26 mouse cellular contexts compared by ENCODE assay signal in the genomic region with DNA sequence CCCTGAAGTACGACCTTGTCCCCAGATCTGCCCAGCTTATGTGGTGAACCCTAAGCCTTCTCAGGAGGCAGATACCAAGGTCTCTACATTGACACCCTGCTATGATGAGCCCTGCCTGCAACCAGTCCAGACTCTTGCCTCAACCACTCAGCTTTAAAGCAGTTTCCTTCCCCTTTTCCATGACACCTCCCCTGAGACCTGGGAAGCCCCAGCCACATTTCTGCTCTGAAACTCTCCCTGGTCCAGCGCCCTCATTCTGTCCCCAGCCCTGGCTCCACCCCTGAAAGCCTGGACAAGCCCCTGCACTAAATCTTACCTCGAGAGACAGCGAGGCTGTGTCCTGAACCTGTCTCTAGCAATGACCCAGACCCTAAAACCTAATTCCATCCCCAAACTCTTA. TPM values are rescaled to one million over a fixed set of nuclear protein-coding genes. Genes with fewer than 3 reads are reported as not detected.
DNase-seq lines count a peak whose midpoint lies in the region; ATAC-seq and TF ChIP-seq lines count a peak whose summit lies in the region.
"Had no signal": no experiment of that assay in that cellular context is flagged by ENCODE, and none has a peak within 500 bp of the region (broad histone marks: within the 10 kb centered on the region; RNA-seq: fewer than 3 reads in every experiment).

No protein-coding gene starts in this region.

- H3K27ac ChIP-seq in CH12.LX (ENCODE audit: insufficient read depth, low read depth), result no peak overlapping the region
- H3K27ac ChIP-seq: embryonic facial prominence, embryonic 10.5 days; forebrain, embryonic 13.5 days; heart, embryonic 13.5 days; hindbrain, embryonic 13.5 days; intestine, embryonic 15.5 days had no signal

- no peak for TF ChIP-seq RAD21 in CH12.LX (IDR thresholded peaks at IDR 0.05; ENCODE audit: low read depth, low read length)

- H3K36me3 ChIP-seq in CH12.LX (replicated peaks in 1 of 2; ENCODE audit: control insufficient read depth in 1 of 2, insufficient read depth in 1 of 2, low read length in 1 of 2), result no peaks in the 10 kb centered on the region
- H3K36me3 ChIP-seq: embryonic facial prominence, embryonic 10.5 days; heart, embryonic 13.5 days; hindbrain, embryonic 13.5 days; intestine, embryonic 15.5 days had no signal

- H3K79me2 ChIP-seq in CH12.LX (replicated peaks; ENCODE audit: control insufficient read depth, extremely low read depth, insufficient read depth, poor library complexity, severe bottlenecking), result no peaks in the 10 kb centered on the region

- TF ChIP-seq POLR2A in CH12.LX (IDR thresholded peaks at IDR 0.05; ENCODE audit: low read depth, low read length), result no peak

- TF ChIP-seq EP300 in CH12.LX (IDR thresholded peaks at IDR 0.05; ENCODE audit: low read length), result no peak

- peak; percentile 32; the same call in 1 of the 2 replicates for ATAC-seq in megakaryocyte progenitor cell, adult 5-6 weeks (replicated peaks; ENCODE audit: poor library complexity)
- no peak for ATAC-seq in monocyte, adult 5-6 weeks (replicated peaks; ENCODE audit: insufficient number of reproducible peaks, low FRiP score, low TSS enrichment, poor library complexity, severe bottlenecking)
- ATAC-seq: forebrain, embryonic 13.5 days; Patski had no signal

- no peak overlapping the region for H3K9ac ChIP-seq in CH12.LX (ENCODE audit: insufficient read depth, low read depth)
- H3K9ac ChIP-seq: forebrain, embryonic 13.5 days; forebrain, postnatal 0 days; heart, embryonic 13.5 days; intestine, embryonic 15.5 days had no signal

- TF ChIP-seq CTCF in CH12.LX (conservative IDR thresholded peaks at IDR 0.05 in 1 of 2, IDR thresholded peaks at IDR 0.05 in 1 of 2; ENCODE audit: low read depth in 2 of 2, low read length in 2 of 2), result no peak

- no peak overlapping the region for H3K4me3 ChIP-seq in CH12.LX (replicated peaks in 1 of 3; ENCODE audit: low read depth in 2 of 3, low read length in 2 of 3, poor library complexity in 1 of 3)
- H3K4me3 ChIP-seq: forebrain, embryonic 13.5 days; heart, embryonic 13.5 days; intestine, embryonic 15.5 days had no signal

- peak overlapping the region; percentile 48; the same call in 1 of the 2 replicates for H3K4me2 ChIP-seq in CH12.LX (ENCODE audit: insufficient read depth, low read depth, poor library complexity, severe bottlenecking)

- dilution Hi-C loops in CH12.LX (cut with MboI; ENCODE audit: extremely low pct_ligation_motif_present, extremely low pct_unique_long_range_greater_than_20kb, low sequenced_read_pairs), result no loop called here

- H3K4me1 ChIP-seq in CH12.LX (ENCODE audit: control insufficient read depth in 1 of 2, insufficient read depth in 2 of 2), result peaks cover 9 to 34% of the 10 kb centered on the region in 2 experiments
- H3K4me1 ChIP-seq: forebrain, embryonic 13.5 days; heart, embryonic 13.5 days; intestine, embryonic 15.5 days had no signal

- in situ Hi-C loops in CH12.LX (cut with MboI; ENCODE audit: low pct_ligation_motif_present, low pct_unique_long_range_greater_than_20kb, low sequenced_read_pairs), result loop anchor here (5.0 kb wide), 1 partner anchor 39 kb away; no protein-coding TSS in a partner anchor

- peaks cover 11% of the 10 kb centered on the region for H3K9me3 ChIP-seq in CH12.LX (replicated peaks; ENCODE audit: low read length)
- H3K9me3 ChIP-seq: forebrain, embryonic 13.5 days; heart, embryonic 13.5 days; hindbrain, embryonic 13.5 days; intestine, embryonic 15.5 days had no signal

- DNase-seq in heart, adult 11 months, result peak; percentile 91
- no peak for DNase-seq in heart, postnatal 4 days
- DNase-seq in A20 (ENCODE audit: low read depth, low spot score), result peak; percentile 85
- peak; percentile 27 for DNase-seq in CH12.LX (ENCODE audit: extremely low read depth)
- DNase-seq in liver, result no peak
- DNase-seq: cerebellum, adult 9-11 months; kidney, adult 2 months had no signal

- H3K27me3 ChIP-seq in CH12.LX (replicated peaks), result peaks cover 81% of the 10 kb centered on the region
- H3K27me3 ChIP-seq: forebrain, embryonic 13.5 days; Patski had no signal

TF ChIP-seq in CH12.LX, 34 proteins besides CTCF, POLR2A, EP300 and RAD21:
- TF ChIP-seq USF2 (conservative IDR thresholded peaks at IDR 0.05; ENCODE audit: low read depth, low read length), result no peak
- TF ChIP-seq CHD1 (IDR thresholded peaks at IDR 0.05; ENCODE audit: low read depth, low read length), result no peak
- TF ChIP-seq ETS1 (conservative IDR thresholded peaks at IDR 0.05; ENCODE audit: low read depth, low read length), result no peak
- no peak for TF ChIP-seq ZC3H11A (IDR thresholded peaks at IDR 0.05; ENCODE audit: low read depth, low read length)
- no peak for TF ChIP-seq MYC (IDR thresholded peaks at IDR 0.05; ENCODE audit: low read depth, low read length)
- TF ChIP-seq HCFC1 (IDR thresholded peaks at IDR 0.05; ENCODE audit: low read depth, low read length), result no peak
- TF ChIP-seq ELF1 (IDR thresholded peaks at IDR 0.05; ENCODE audit: low read depth, low read length), result no peak
- TF ChIP-seq MAFK (IDR thresholded peaks at IDR 0.05; ENCODE audit: insufficient replicate concordance, low read length), result no peak
- no peak for TF ChIP-seq MAZ (IDR thresholded peaks at IDR 0.05; ENCODE audit: low read depth, low read length)
- no peak for TF ChIP-seq CHD2 (IDR thresholded peaks at IDR 0.05; ENCODE audit: low read length)

RNA-seq across cellular contexts. Expression of gene Klk4, which starts 1.9 kb away (rescaled TPM):
- total RNA-seq in heart, postnatal 4 days (2021), result not detected
- total RNA-seq in CH12.LX (2012; rRNA removed) (not detected in 2 replicates), CH12.LX (2014; rRNA removed) (not detected in 2 replicates)
- 0.26 TPM in 1 of 2 replicates, not detected in the other for polyA plus RNA-seq in CH12.LX (2012; ENCODE audit: insufficient read length, low read depth)
- not detected in 2 replicates for total RNA-seq in megakaryocyte progenitor cell, adult 5-6 weeks (2015)
- total RNA-seq in megakaryocyte progenitor cell, adult 5-6 weeks (2017), result not detected in 2 replicates
- not detected in 3 replicates for total RNA-seq in monocyte, adult 5-6 weeks (2017)
- total RNA-seq: adrenal gland, adult 2 months; adrenal gland, postnatal 25 days; gastrocnemius, adult 8-10 months; heart, adult 8-10 months; heart, postnatal 36 days; MEL had no signal
- polyA plus RNA-seq: activated CD4-positive, CD25-positive, alpha-beta regulatory T cell, adult 4 months; adrenal gland, adult 2 months; CD4-positive, CD25-positive, alpha-beta regulatory T cell, adult 4 months; embryonic facial prominence, embryonic 10.5 days; forebrain, embryonic 13.5 days; heart, embryonic 13.5 days; heart, postnatal 0 days; intestine, embryonic 15.5 days; kidney, adult 2 months; Patski had no signal

RNA-seq across cellular contexts. Expression of gene Klk5, which starts 41.0 kb away (rescaled TPM):
- not detected for total RNA-seq in heart, postnatal 4 days (2021)
- total RNA-seq in CH12.LX (2012; rRNA removed), result not detected in 2 replicates
- total RNA-seq in CH12.LX (2014; rRNA removed), result not detected in 2 replicates
- not detected in 2 replicates for polyA plus RNA-seq in CH12.LX (2012; ENCODE audit: insufficient read length, low read depth)
- total RNA-seq in megakaryocyte progenitor cell, adult 5-6 weeks (2015), result not detected in 2 replicates
- total RNA-seq in megakaryocyte progenitor cell, adult 5-6 weeks (2017), result not detected in 2 replicates
- total RNA-seq in monocyte, adult 5-6 weeks (2017), result not detected in 3 replicates
- total RNA-seq: adrenal gland, adult 2 months; adrenal gland, postnatal 25 days; forebrain, postnatal 0 days; gastrocnemius, adult 8-10 months; heart, adult 8-10 months; heart, postnatal 36 days; MEL had no signal
- polyA plus RNA-seq: activated CD4-positive, CD25-positive, alpha-beta regulatory T cell, adult 4 months; adrenal gland, adult 2 months; CD4-positive, CD25-positive, alpha-beta regulatory T cell, adult 4 months; embryonic facial prominence, embryonic 10.5 days; forebrain, embryonic 13.5 days; forebrain, postnatal 0 days; heart, embryonic 13.5 days; heart, postnatal 0 days; hindbrain, embryonic 13.5 days; intestine, embryonic 15.5 days; kidney, adult 2 months; Patski had no signal

RNA-seq across cellular contexts. Expression of gene Klk15, which starts 50.7 kb away (rescaled TPM):
- not detected for total RNA-seq in heart, postnatal 4 days (2021)
- total RNA-seq in CH12.LX (2012; rRNA removed) (not detected in 2 replicates), CH12.LX (2014; rRNA removed) (not detected in 2 replicates)
- not detected in 2 replicates for polyA plus RNA-seq in CH12.LX (2012; ENCODE audit: insufficient read length, low read depth)
- not detected in 2 replicates for total RNA-seq in megakaryocyte progenitor cell, adult 5-6 weeks (2015)
- total RNA-seq in megakaryocyte progenitor cell, adult 5-6 weeks (2017), result not detected in 2 replicates
- total RNA-seq in monocyte, adult 5-6 weeks (2017), result not detected in 3 replicates
- total RNA-seq: adrenal gland, adult 2 months; adrenal gland, postnatal 25 days; forebrain, postnatal 0 days; gastrocnemius, adult 8-10 months; heart, adult 8-10 months; heart, postnatal 36 days; MEL had no signal
- polyA plus RNA-seq: activated CD4-positive, CD25-positive, alpha-beta regulatory T cell, adult 4 months; adrenal gland, adult 2 months; CD4-positive, CD25-positive, alpha-beta regulatory T cell, adult 4 months; embryonic facial prominence, embryonic 10.5 days; embryonic facial prominence, embryonic 14.5 days; forebrain, embryonic 13.5 days; forebrain, postnatal 0 days; heart, embryonic 13.5 days; heart, postnatal 0 days; hindbrain, embryonic 13.5 days; intestine, embryonic 15.5 days; Patski had no signal

RNA-seq across cellular contexts. Expression of gene Klk6, which starts 58.5 kb away (rescaled TPM):
- not detected for total RNA-seq in heart, postnatal 4 days (2021)
- not detected in 2 replicates for total RNA-seq in CH12.LX (2012; rRNA removed)
- not detected in 2 replicates for total RNA-seq in CH12.LX (2014; rRNA removed)
- not detected in 2 replicates for polyA plus RNA-seq in CH12.LX (2012; ENCODE audit: insufficient read length, low read depth)
- total RNA-seq in megakaryocyte progenitor cell, adult 5-6 weeks (2015), result not detected in 2 replicates
- total RNA-seq in megakaryocyte progenitor cell, adult 5-6 weeks (2017), result not detected in 2 replicates
- total RNA-seq in monocyte, adult 5-6 weeks (2017), result not detected in 3 replicates
- total RNA-seq: adrenal gland, adult 2 months; adrenal gland, postnatal 25 days; forebrain, postnatal 0 days; gastrocnemius, adult 8-10 months; heart, adult 8-10 months; heart, postnatal 36 days; MEL had no signal
- polyA plus RNA-seq: activated CD4-positive, CD25-positive, alpha-beta regulatory T cell, adult 4 months; adrenal gland, adult 2 months; CD4-positive, CD25-positive, alpha-beta regulatory T cell, adult 4 months; embryonic facial prominence, embryonic 10.5 days; forebrain, embryonic 13.5 days; forebrain, postnatal 0 days; heart, embryonic 13.5 days; heart, postnatal 0 days; hindbrain, embryonic 13.5 days; intestine, embryonic 15.5 days; kidney, adult 2 months; Patski had no signal

Comparison
In these comparisons a context has a peak if more than half of its experiments do, and no peak if none do; other contexts are left out.
1. DNase-seq: peak in heart, adult 11 months (single experiment), A20 (single experiment) and CH12.LX (single experiment); none in heart, postnatal 4 days (single experiment) and liver (single experiment).